Mouse (Mus musculus): ENCODE results near the gene Atg5.

GRCm38 (mm10) chr10:44282323-44282722 lies 14.2 kb downstream of the Atg5 start:
- no peak for TF ChIP-seq GATA1 (IDR thresholded peaks at IDR 0.05; ENCODE audit: low read length)
- no peak for TF ChIP-seq TAL1 (IDR thresholded peaks at IDR 0.05; ENCODE audit: low read length)
